Mouse (Mus musculus) pancreas, adult 10 weeks (tissue): ENCODE data around the gene Wdr63. TPM values are rescaled to one million over a fixed set of nuclear protein-coding genes. Genes with fewer than 3 reads are reported as not detected.

Source experiments
- polyA plus RNA-seq: library from polyadenylated mRNA; stranded (reverse); fragments of 350-450 nt; fragmentation: Illumina TruSeq; extraction: RNeasy Lipid Tissue Mini Kit (QIAGEN cat#74804); gene quantifications from one replicate; pipeline ENCODE4 v1.2.3, GENCODE M21; 2015; ENCODE audit warnings: low read depth, low replicate concordance; ENCODE audit not compliant: insufficient read depth

The Wdr63 gene
- polyA plus RNA-seq, result not detected

DNA sequence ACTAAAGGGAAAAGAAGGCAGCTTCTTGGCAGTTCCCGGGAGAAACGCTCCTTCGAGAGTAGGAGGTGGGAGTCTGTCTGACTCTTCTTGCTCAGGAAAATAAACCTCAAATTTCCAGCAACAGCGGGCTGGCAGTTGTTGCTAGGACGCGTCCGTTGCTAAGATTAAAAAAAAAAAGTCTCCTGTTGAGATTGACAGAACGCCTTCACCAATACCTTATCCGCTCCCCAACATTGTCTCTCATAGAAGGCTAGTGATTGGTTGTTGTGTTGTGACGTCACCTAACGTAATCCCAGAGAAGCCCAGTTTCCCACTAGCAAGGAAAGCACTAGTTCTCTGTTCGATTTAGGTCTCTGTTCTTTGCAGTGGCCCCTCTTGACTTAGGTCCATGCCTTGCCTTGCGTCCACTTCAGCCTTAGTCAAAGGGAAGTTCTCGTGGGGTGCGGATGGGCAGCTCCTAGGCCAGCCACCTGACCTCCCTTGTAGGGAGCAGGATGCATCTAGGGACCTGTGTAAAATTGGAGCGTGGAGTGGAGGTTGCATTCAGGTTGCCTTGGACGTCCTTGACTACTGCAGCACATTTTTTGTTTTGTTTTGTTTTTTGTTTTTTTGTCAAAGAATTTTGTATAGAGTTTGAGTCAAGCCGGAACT lies at the start of gene Wdr63:
TSS of gene Wdr63 (minus strand) at position 210 of the 651 bp plus-strand sequence.

DNA sequence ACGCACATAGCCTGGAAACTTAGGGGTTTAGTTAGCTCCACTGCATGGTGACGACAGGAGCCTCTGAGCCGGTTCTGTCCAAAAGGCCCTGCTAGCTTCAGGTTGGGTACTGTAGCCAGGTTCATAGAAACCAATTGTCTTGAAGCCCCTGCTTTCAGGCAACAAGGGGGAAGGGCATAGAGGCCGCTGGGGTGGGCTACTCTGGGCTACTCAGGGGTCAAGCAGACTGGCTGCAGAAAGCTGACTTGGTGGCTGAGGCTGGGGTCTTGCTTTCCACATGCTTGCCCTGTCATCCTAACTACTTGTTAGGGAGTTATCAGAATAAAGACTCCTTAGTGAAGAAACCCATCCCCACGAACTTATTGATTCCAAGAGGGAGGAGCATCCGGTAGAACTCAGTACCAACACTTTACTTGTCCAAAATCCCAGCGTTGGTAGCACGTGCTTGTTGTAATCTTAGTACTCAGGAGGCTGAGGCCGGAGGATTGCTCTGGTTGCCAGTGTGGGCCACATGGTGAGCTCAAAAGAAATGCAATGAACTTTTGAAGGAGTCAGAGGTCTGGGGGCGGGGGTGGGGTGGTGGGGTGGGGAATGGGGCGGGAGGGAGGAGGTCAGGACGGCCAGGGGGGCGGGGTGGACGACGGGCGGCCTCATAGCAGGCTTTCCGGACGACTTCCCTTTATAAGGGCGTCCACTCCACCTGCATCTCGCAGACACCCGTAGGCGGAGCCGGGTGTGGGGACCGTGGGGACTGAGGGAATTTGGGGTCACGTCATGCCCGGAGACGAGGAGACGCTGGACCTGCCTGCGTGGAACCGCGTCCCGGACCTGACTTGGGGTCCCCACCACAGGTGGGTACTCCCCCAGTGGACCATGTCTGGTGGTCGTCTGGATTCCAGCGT lies 41.5 kb upstream of the Wdr63 start, which contains the start of gene Mcoln2:
TSS of gene Mcoln2 (plus strand) at position 678 of the 902 bp plus-strand sequence.

DNA sequence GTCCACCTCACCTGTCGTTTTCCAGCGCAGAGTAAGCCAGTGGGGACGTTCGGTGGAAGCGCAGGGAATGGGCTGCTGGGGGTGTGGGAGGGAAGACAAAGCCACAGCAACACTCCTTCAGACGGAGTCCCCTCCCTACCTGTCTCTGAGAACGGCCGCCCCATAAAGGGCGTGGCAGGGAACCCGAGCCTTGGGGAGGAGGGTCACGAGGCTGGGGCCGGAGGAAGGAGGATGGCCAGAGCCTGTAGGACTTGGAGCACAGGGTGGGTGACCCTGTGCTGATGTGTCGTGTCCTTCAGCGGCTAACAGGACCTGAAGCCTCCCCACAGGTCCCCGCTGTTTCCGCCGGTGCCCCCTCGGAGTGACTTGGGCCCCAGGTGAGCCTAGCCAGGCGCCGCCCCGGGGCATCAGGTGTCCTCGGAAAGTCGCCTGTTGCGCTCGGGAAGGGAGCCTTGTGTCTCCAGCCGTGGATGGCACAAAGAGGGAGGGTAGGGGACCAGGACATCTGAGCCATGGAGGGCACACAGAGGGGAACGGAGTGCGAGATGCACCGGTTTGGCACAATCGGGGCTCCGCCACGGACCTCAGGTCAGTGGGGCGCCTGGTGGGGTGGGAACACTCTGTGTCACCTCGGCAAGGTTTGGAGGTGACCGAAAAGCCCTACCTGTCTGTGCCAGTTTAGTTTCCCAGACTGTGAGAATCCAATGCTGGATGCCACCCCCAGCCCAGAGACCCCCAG lies 9.5 kb upstream of the Wdr63 start, which contains the start of gene Mcoln3:
TSS of gene Mcoln3 (plus strand) at position 193 of the 739 bp plus-strand sequence.

Other genes starting within 250 kb of the Wdr63 start
- 7.1 TPM for gene Bcl10, start 185.3 kb downstream of the Wdr63 start, polyA plus RNA-seq
- gene 2410004B18Rik, start 170.1 kb downstream of the Wdr63 start, polyA plus RNA-seq, result 7.1 TPM
- 0.94 TPM for gene Syde2, start 120.3 kb downstream of the Wdr63 start, polyA plus RNA-seq
- not detected for gene Mcoln3, start 9.3 kb upstream of the Wdr63 start, polyA plus RNA-seq
- 0.31 TPM for gene Mcoln2, start 41.7 kb upstream of the Wdr63 start, polyA plus RNA-seq
- gene Lpar3, start 112.8 kb upstream of the Wdr63 start, polyA plus RNA-seq, result not detected